ENCODE assay signal across 26 mouse cellular contexts in the genomic region with DNA sequence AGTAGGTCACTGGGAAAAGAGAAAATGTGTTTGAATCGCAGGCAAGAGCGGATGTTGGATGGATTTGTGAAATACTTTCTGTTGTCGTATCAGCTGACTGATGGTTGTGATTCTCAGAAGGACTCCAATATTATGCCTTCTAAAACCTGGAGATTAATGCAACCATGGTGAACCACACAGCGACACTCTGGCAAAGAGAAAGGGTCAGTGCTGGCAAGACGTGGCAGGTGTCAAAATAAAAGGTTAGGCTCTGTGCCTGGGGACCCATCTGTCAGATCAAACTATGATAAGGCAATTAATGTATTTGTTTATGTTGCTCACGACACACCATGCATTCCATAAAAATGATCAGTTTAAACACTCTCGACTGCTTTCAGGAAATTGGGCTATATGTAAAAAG. TPM values are rescaled to one million over a fixed set of nuclear protein-coding genes. Genes with fewer than 3 reads are reported as not detected.
A peak's percentile ranks its signal among the peaks of the same experiment; 100 is the strongest.
DNase-seq lines count a peak whose midpoint lies in the region; ATAC-seq and TF ChIP-seq lines count a peak whose summit lies in the region.
"Had no signal": no experiment of that assay in that cellular context is flagged by ENCODE, and none has a peak within 500 bp of the region (broad histone marks: within the 10 kb centered on the region; RNA-seq: fewer than 3 reads in every experiment).

No protein-coding gene starts in this region.

- peak; percentile 11 to 31 for DNase-seq in cerebellum, postnatal 25 days
- DNase-seq in cerebellum, adult 8-10 months = no peak
- no peak for DNase-seq in layer of hippocampus, adult 2 months (ENCODE audit: low spot score in 2 of 2)
- DNase-seq in layer of hippocampus, postnatal 25 days (ENCODE audit: extremely low spot score in 1 of 2, low spot score in 1 of 2) = no peak
- peak; percentile 64 for DNase-seq in brain, embryonic 14.5 days (ENCODE audit: low read depth)
- DNase-seq: adrenal gland, adult 2 months; B cell, adult 2 months; gastrocnemius, adult 2 months; gastrocnemius, postnatal 36 days; heart, adult 18-20 months; heart, postnatal 36 days; kidney, postnatal 14 days; liver, postnatal 0 days; lung, postnatal 36 days; right cerebral cortex, postnatal 25 days had no signal

- TF ChIP-seq POLR2A in brain, embryonic 14.5 days (IDR thresholded peaks at IDR 0.05; ENCODE audit: borderline replicate concordance, extremely low read depth, insufficient read depth, insufficient read length, poor library complexity, severe bottlenecking) = no peak

- peak; percentile 51; the same call in 1 of the 2 replicates for ATAC-seq in forebrain, embryonic 16.5 days
- ATAC-seq: activated CD4-positive, CD25-positive, alpha-beta regulatory T cell, adult 4 months; intestine, postnatal 0 days; liver, embryonic 12.5 days; liver, postnatal 0 days; midbrain, embryonic 13.5 days had no signal

- TF ChIP-seq CTCF in layer of hippocampus, adult 2 months (conservative IDR thresholded peaks at IDR 0.05) = no peak
- TF ChIP-seq CTCF in brain, embryonic 14.5 days (IDR thresholded peaks at IDR 0.05; ENCODE audit: borderline replicate concordance, extremely low read depth, insufficient read depth, insufficient read length) = no peak

- no peaks in the 10 kb centered on the region for H3K9me3 ChIP-seq in forebrain, embryonic 16.5 days (ENCODE audit: control insufficient read depth, low read length)
- H3K9me3 ChIP-seq: hindbrain, embryonic 13.5 days; liver, embryonic 12.5 days; midbrain, embryonic 13.5 days; stomach, embryonic 15.5 days had no signal

- H3K4me1 ChIP-seq in forebrain, embryonic 16.5 days (replicated peaks; ENCODE audit: control insufficient read depth, insufficient read depth, low read length) = peaks cover 10% of the 10 kb centered on the region
- H3K4me1 ChIP-seq: liver, embryonic 12.5 days; megakaryocyte, embryonic 14.5 days; stomach, embryonic 15.5 days had no signal

- 22% methylated on average over 7 of the region's 7 CpGs for WGBS in forebrain, embryonic 16.5 days

- peak overlapping the region; percentile 77 for H3K27ac ChIP-seq in layer of hippocampus, adult 2 months
- H3K27ac ChIP-seq in forebrain, embryonic 16.5 days (ENCODE audit: low read length) = no peak overlapping the region
- H3K27ac ChIP-seq: gastrocnemius, adult 2 months; hindbrain, embryonic 13.5 days; liver, embryonic 12.5 days; stomach, embryonic 15.5 days had no signal

- H3K9ac ChIP-seq in forebrain, embryonic 16.5 days (replicated peaks; ENCODE audit: low read depth, low read length) = no peak overlapping the region
- H3K9ac ChIP-seq: hindbrain, embryonic 13.5 days; liver, embryonic 12.5 days; liver, postnatal 0 days; midbrain, embryonic 13.5 days; stomach, embryonic 15.5 days had no signal

- H3K36me3 ChIP-seq in forebrain, embryonic 16.5 days (ENCODE audit: control insufficient read depth, insufficient read depth) = peaks cover 4% of the 10 kb centered on the region; the same call in 1 of the 2 replicates
- H3K36me3 ChIP-seq: liver, embryonic 12.5 days; stomach, embryonic 15.5 days had no signal

- H3K4me2 ChIP-seq in forebrain, embryonic 16.5 days (ENCODE audit: low read length) = no peak overlapping the region; the same call in 1 of the 2 replicates
- H3K4me2 ChIP-seq: heart, embryonic 11.5 days; hindbrain, embryonic 13.5 days; liver, embryonic 12.5 days; midbrain, embryonic 13.5 days; stomach, embryonic 15.5 days had no signal

- H3K27me3 ChIP-seq in forebrain, embryonic 16.5 days (replicated peaks; ENCODE audit: control insufficient read depth, insufficient read depth, low read length) = no peaks in the 10 kb centered on the region
- H3K27me3 ChIP-seq: CH12.LX; hindbrain, embryonic 13.5 days; liver, embryonic 12.5 days; megakaryocyte, embryonic 14.5 days; midbrain, embryonic 13.5 days; stomach, embryonic 15.5 days had no signal

- no peak overlapping the region for H3K4me3 ChIP-seq in layer of hippocampus, adult 2 months
- no peak overlapping the region for H3K4me3 ChIP-seq in forebrain, embryonic 16.5 days (replicated peaks; ENCODE audit: low read length)
- H3K4me3 ChIP-seq: gastrocnemius, adult 2 months; hindbrain, embryonic 13.5 days; liver, embryonic 12.5 days; megakaryocyte, embryonic 14.5 days; midbrain, embryonic 13.5 days; stomach, embryonic 15.5 days had no signal

RNA-seq across cellular contexts. Expression of a gene that starts 50.0 kb away (rescaled TPM):
- 10 to 100 TPM; 17.9 to 18.7 TPM for total RNA-seq in layer of hippocampus, adult 2 months (2021)
- total RNA-seq in layer of hippocampus, postnatal 25 days (2021) = 10 to 100 TPM; 14.0 to 18.7 TPM
- polyA plus RNA-seq in brain, embryonic 14.5 days (2012; rRNA removed) = 1.6 and 2.2 TPM in 2 replicates
- polyA plus RNA-seq in forebrain, embryonic 16.5 days (2015; fragmentation: Nextera tagmentation; extraction: Ambion mirVana) = 5.9 and 8.1 TPM in 2 replicates
- total RNA-seq: CH12.LX; neutrophil, adult 5-6 weeks had no signal
- polyA plus RNA-seq: activated CD4-positive, CD25-positive, alpha-beta regulatory T cell, adult 4 months had no signal

Comparison
In these comparisons a context has a peak if more than half of its experiments do, and no peak if none do; other contexts are left out.
1. DNase-seq: peak in cerebellum, postnatal 25 days (2 of 2) and brain, embryonic 14.5 days (single experiment); none in cerebellum, adult 8-10 months (single experiment), layer of hippocampus, adult 2 months (0 of 2) and layer of hippocampus, postnatal 25 days (0 of 2).